Mouse (Mus musculus) heart, embryonic 15.5 days (tissue): ENCODE measurements around the gene Aox1. TPM values are rescaled to one million over a fixed set of nuclear protein-coding genes. Genes with fewer than 3 reads are reported as not detected.
"Not testable (repeated sequence)": the region's sequence is repeated elsewhere in the genome, so short reads cannot be mapped to it uniquely, and the experiment has no call there.

Source experiments
- ATAC-seq: fragments of 200-750 bp; cut with Nextera tagmentation; replicated peaks from 2 replicates; pipeline ENCODE4 v1.8.0; 2017; ENCODE audit warnings: low read depth, moderate TSS enrichment; ENCODE audit not compliant: insufficient number of reproducible peaks, insufficient read depth, low FRiP score
- H3K27ac ChIP-seq: fragments of 300-500 bp; sonication (generic); 2 replicates; pipeline ENCODE4 v1.5.1; 2015; ENCODE audit warnings: mild to moderate bottlenecking, inconsistent platforms
- H3K27me3 ChIP-seq: fragments of 300-500 bp; sonication (generic); 2 replicates; pipeline ENCODE4 v1.6.1; 2015; ENCODE audit warnings: inconsistent platforms
- H3K36me3 ChIP-seq: fragments of 300-500 bp; sonication (generic); 2 replicates; pipeline ENCODE4 v1.6.1; 2015; ENCODE audit warnings: mild to moderate bottlenecking, inconsistent platforms
- H3K4me1 ChIP-seq: fragments of 300-500 bp; sonication (generic); replicated peaks from 2 replicates; pipeline ENCODE4 v1.6.1; 2015; ENCODE audit warnings: inconsistent platforms
- H3K4me2 ChIP-seq: fragments of 300-500 bp; sonication (generic); 2 replicates; pipeline ENCODE4 v1.6.1; 2015; ENCODE audit warnings: inconsistent platforms, mild to moderate bottlenecking, moderate library complexity
- H3K4me3 ChIP-seq: fragments of 300-500 bp; sonication (generic); 2 replicates; pipeline ENCODE4 v1.5.1; 2015; ENCODE audit warnings: mild to moderate bottlenecking, inconsistent platforms
- H3K9ac ChIP-seq: fragments of 300-500 bp; sonication (generic); 2 replicates; pipeline ENCODE4 v1.6.1; 2015; ENCODE audit warnings: mild to moderate bottlenecking, inconsistent platforms
- H3K9me3 ChIP-seq: fragments of 300-500 bp; sonication (generic); replicated peaks from 2 replicates; pipeline ENCODE4 v1.6.1; 2016; ENCODE audit warnings: inconsistent platforms
- WGBS: fragments of 180-500 bp; shearing (Covaris S2); methylation state at CpG from one replicate; pipeline ENCODE4 v1.1.7; 2015; ENCODE audit warnings: mixed read lengths; 5-methylcytosine and 5-hydroxymethylcytosine counted together
- polyA plus RNA-seq: library from polyadenylated mRNA; unstranded; fragments of >200 nt; fragmentation: Nextera tagmentation; extraction: Ambion mirVana; gene quantifications from 2 replicates; pipeline ENCODE4 v1.2.1, GENCODE M21; 2015

The Aox1 gene
- polyA plus RNA-seq: 0.67 and 0.98 TPM in 2 replicates

GRCm38 (mm10) chr1:58029636-58030117 lies at the start of gene Aox1:
Gene Aox1 (plus strand): TSS chr1:58029931.
- peak within 1 kb of the TSS; percentile 76 for H3K27ac ChIP-seq
- H3K4me3 ChIP-seq: peak within 1 kb of the TSS; percentile 50
- H3K27me3 ChIP-seq: 0 out of 2 replicates have a peak, but pooled peaks cover 3% of the 10 kb centered on the region
- H3K4me1 ChIP-seq: peaks cover 30% of the 10 kb centered on the region
- peak; percentile 54 for ATAC-seq
- peak within 1 kb of the TSS; percentile 49 for H3K9ac ChIP-seq
- 6% methylated on average over 12 of the region's 12 CpGs for WGBS
- peaks cover under 1% of the 10 kb centered on the region; the same call in 1 of the 2 replicates for H3K36me3 ChIP-seq
- H3K9me3 ChIP-seq: no peaks in the 10 kb centered on the region
- peak within 1 kb of the TSS; percentile 75 for H3K4me2 ChIP-seq

GRCm38 (mm10) chr1:57989052-57989600 lies 40.6 kb upstream of the Aox1 start:
- ATAC-seq: peak; percentile 50; the same call in 1 of the 2 replicates
- no peak overlapping the region for H3K9ac ChIP-seq

GRCm38 (mm10) chr1:57991277-57991676 lies 38.5 kb upstream of the Aox1 start:
- no peak overlapping the region for H3K4me3 ChIP-seq
- H3K4me1 ChIP-seq: peaks cover under 1% of the 10 kb centered on the region
- no peaks in the 10 kb centered on the region for H3K9me3 ChIP-seq
- no peak overlapping the region for H3K27ac ChIP-seq
- ATAC-seq: no peak
- H3K9ac ChIP-seq: no peak overlapping the region
- no peaks in the 10 kb centered on the region for H3K36me3 ChIP-seq
- no peaks in the 10 kb centered on the region for H3K27me3 ChIP-seq
- no peak overlapping the region for H3K4me2 ChIP-seq
- 62% methylated on average over 2 of the region's 2 CpGs for WGBS

More at GRCm38 (mm10) chr1:57989052-57989600, 40.6 kb upstream of the Aox1 start:
- Histone ChIP-seq H3K27ac (peak overlapping the region; percentile 31; the same call in 1 of the 2 replicates), H3K27me3 (no peaks in the 10 kb centered on the region), H3K4me2 (no peak overlapping the region), H3K4me1 (no peaks in the 10 kb centered on the region; the same call in 1 of the 2 replicates), H3K36me3 (no peaks in the 10 kb centered on the region), H3K4me3 (no peak overlapping the region), H3K9me3 (no peaks in the 10 kb centered on the region)
- 47% methylated on average over 6 of the region's 6 CpGs for WGBS

- H3K36me3 ChIP-seq: no peaks in the 10 kb centered on the region
- H3K27ac ChIP-seq: peak within 1 kb of the TSS; percentile 76
- H3K4me1 ChIP-seq: peaks cover 15% of the 10 kb centered on the region
- peak within 1 kb of the TSS; percentile 84 for H3K4me2 ChIP-seq
- 7% methylated on average over 28 of the region's 30 CpGs for WGBS
- peak within 1 kb of the TSS; percentile 82 for H3K4me3 ChIP-seq
- no peaks in the 10 kb centered on the region for H3K27me3 ChIP-seq
- H3K9me3 ChIP-seq: no peaks in the 10 kb centered on the region
- peak within 1 kb of the TSS; percentile 78 for H3K9ac ChIP-seq
- ATAC-seq: peak; percentile 97
These were observed 34.1 kb upstream of the Aox1 start, which contains the start of gene Sgo2a for GRCm38 (mm10) chr1:57995432-57996132. Gene Sgo2a (plus strand): TSS chr1:57995971.

- peak; percentile 30; the same call in 1 of the 2 replicates for ATAC-seq
- peaks cover 4% of the 10 kb centered on the region; the same call in 1 of the 2 replicates for H3K36me3 ChIP-seq
- peak overlapping the region; percentile 78 for H3K9ac ChIP-seq
- H3K27ac ChIP-seq: peak overlapping the region; percentile 76
- WGBS: 0% methylated on average over 29 of the region's 29 CpGs
- H3K4me2 ChIP-seq: peak overlapping the region; percentile 84
- H3K4me3 ChIP-seq: peak overlapping the region; percentile 82
- no peaks in the 10 kb centered on the region for H3K27me3 ChIP-seq
- no peaks in the 10 kb centered on the region for H3K9me3 ChIP-seq
- H3K4me1 ChIP-seq: peaks cover 15% of the 10 kb centered on the region
These were observed 33.6 kb upstream of the Aox1 start for GRCm38 (mm10) chr1:57996133-57996615.

GRCm38 (mm10) chr1:57998146-57998545 lies 31.6 kb upstream of the Aox1 start:
- H3K27me3 ChIP-seq: no peaks in the 10 kb centered on the region
- H3K9me3 ChIP-seq: no peaks in the 10 kb centered on the region
- peaks cover 15% of the 10 kb centered on the region for H3K4me1 ChIP-seq
- ATAC-seq: no peak
- H3K36me3 ChIP-seq: peaks cover 16% of the 10 kb centered on the region
- H3K9ac ChIP-seq: no peak overlapping the region
- H3K4me3 ChIP-seq: no peak overlapping the region
- H3K4me2 ChIP-seq: no peak overlapping the region
- WGBS: 80% methylated on average over 3 of the region's 3 CpGs
- no peak overlapping the region for H3K27ac ChIP-seq

GRCm38 (mm10) chr1:58006388-58006787 lies 23.3 kb upstream of the Aox1 start:
- not testable (repeated sequence) for H3K4me2 ChIP-seq, H3K9me3 ChIP-seq, H3K4me1 ChIP-seq, H3K27me3 ChIP-seq, H3K27ac ChIP-seq, ATAC-seq, H3K9ac ChIP-seq, H3K4me3 ChIP-seq
- WGBS: 92% methylated on average over 6 of the region's 7 CpGs
- peaks cover 24% of the 10 kb centered on the region for H3K36me3 ChIP-seq

GRCm38 (mm10) chr1:58018856-58019255 lies 10.9 kb upstream of the Aox1 start, which contains the start of gene Kctd18:
Gene Kctd18 (minus strand): TSS chr1:58018956.
- Histone ChIP-seq H3K27me3 (no peaks in the 10 kb centered on the region), H3K4me1 (no peaks in the 10 kb centered on the region), H3K27ac (no peak within 1 kb of the TSS), H3K36me3 (peaks cover 63% of the 10 kb centered on the region), H3K9ac (no peak within 1 kb of the TSS), H3K4me2 (no peak within 1 kb of the TSS), H3K4me3 (no peak within 1 kb of the TSS), H3K9me3 (no peaks in the 10 kb centered on the region)
- ATAC-seq: no peak
- WGBS: 93% methylated on average over 7 of the region's 7 CpGs

GRCm38 (mm10) chr1:58027707-58028106 lies 2.0 kb upstream of the Aox1 start:
- H3K4me2 ChIP-seq: peak overlapping the region; percentile 8; the same call in 1 of the 2 replicates
- peaks cover 30% of the 10 kb centered on the region for H3K4me1 ChIP-seq
- H3K27me3 ChIP-seq: 0 out of 2 replicates have a peak, but pooled peaks cover 3% of the 10 kb centered on the region
- H3K9ac ChIP-seq: no peak overlapping the region
- no peaks in the 10 kb centered on the region for H3K9me3 ChIP-seq
- ATAC-seq: no peak
- peak overlapping the region; percentile 9; the same call in 1 of the 2 replicates for H3K27ac ChIP-seq
- H3K4me3 ChIP-seq: no peak overlapping the region
- H3K36me3 ChIP-seq: peaks cover 7% of the 10 kb centered on the region; the same call in 1 of the 2 replicates
- 38% methylated on average over 7 of the region's 7 CpGs for WGBS

- Histone ChIP-seq H3K27me3 (0 out of 2 replicates have a peak, but pooled peaks cover 3% of the 10 kb centered on the region), H3K9me3 (no peaks in the 10 kb centered on the region), H3K27ac (peak overlapping the region; percentile 76), H3K4me1 (peaks cover 30% of the 10 kb centered on the region), H3K4me2 (peak overlapping the region; percentile 75), H3K4me3 (peak overlapping the region; percentile 50), H3K36me3 (no peaks in the 10 kb centered on the region), H3K9ac (peak overlapping the region; percentile 49)
- ATAC-seq: peak; percentile 90
- 14% methylated on average over 13 of the region's 13 CpGs for WGBS
These were observed 583 bp downstream of the Aox1 start for GRCm38 (mm10) chr1:58030156-58030871.
